Mouse (Mus musculus): ENCODE measurements around the gene Kif16b. TPM values are rescaled to one million over a fixed set of nuclear protein-coding genes. Genes with fewer than 3 reads are reported as not detected.

Kif16b gene
- total and polyA plus RNA-seq, 3 experiments: 10.7 to 32.0 (median 13.0) TPM

DNA sequence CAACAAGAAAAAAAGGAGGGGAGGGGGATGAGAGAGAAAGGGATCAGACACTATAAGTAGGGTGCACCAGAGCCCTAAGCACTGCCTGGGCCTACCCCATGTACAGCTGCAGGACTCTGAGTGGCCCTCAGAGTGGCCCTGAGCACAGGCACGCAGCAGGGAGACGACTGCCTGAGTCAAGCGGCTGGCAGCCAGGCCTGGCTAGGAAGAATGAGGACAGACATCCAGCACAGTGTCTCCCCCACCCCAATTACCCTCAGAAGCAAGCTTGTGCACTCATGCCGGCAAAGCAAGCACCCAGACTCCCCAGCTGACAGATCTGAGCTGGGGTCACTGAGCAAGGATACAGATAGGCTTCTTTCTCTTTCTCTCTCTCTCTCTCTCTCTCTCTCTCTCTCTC is 25.4 kb downstream of the Kif16b start:
- Histone ChIP-seq H3K9me3 (replicated peaks; ENCODE audit: insufficient read depth, low read length) (no peaks in the 10 kb centered on the region), H3K4me1 (ENCODE audit: control insufficient read depth in 1 of 2, insufficient read depth in 2 of 2, low read length in 2 of 2) (no peaks in the 10 kb centered on the region), H3K36me3 (ENCODE audit: control insufficient read depth in 1 of 2, insufficient read depth in 2 of 2, low read length in 2 of 2) (no peaks in the 10 kb centered on the region), H3K27ac (ENCODE audit: control insufficient read depth, low read depth, low read length) (no peak overlapping the region), H3K4me3 (ENCODE audit: control insufficient read depth in 1 of 2, insufficient read depth in 1 of 2, low read depth in 2 of 2, low read length in 2 of 2) (no peak overlapping the region), H3K27me3 (ENCODE audit: control insufficient read depth in 1 of 2, insufficient read depth in 2 of 2, low read length in 2 of 2) (no peaks in the 10 kb centered on the region), H3K79me2 (ENCODE audit: control insufficient read depth, insufficient read depth, low read length, poor library complexity) (no peaks in the 10 kb centered on the region), H3K9ac (ENCODE audit: control insufficient read depth, low read depth, low read length, poor library complexity, severe bottlenecking) (no peak overlapping the region)
- no peak for DNase-seq (ENCODE audit: low read depth, low spot score)
- no peak for TF ChIP-seq TAL1 (IDR thresholded peaks at IDR 0.05; ENCODE audit: low read length)
- TF ChIP-seq KAT2A (conservative IDR thresholded peaks at IDR 0.05; ENCODE audit: low read depth, low read length): no peak
- TF ChIP-seq MAZ (IDR thresholded peaks at IDR 0.05; ENCODE audit: low read depth, low read length): no peak
- no peak for TF ChIP-seq USF2 (IDR thresholded peaks at IDR 0.05; ENCODE audit: borderline replicate concordance in 1 of 2, insufficient read depth in 1 of 2, low read depth in 1 of 2, low read length in 2 of 2)
- no peak for TF ChIP-seq POLR2A (IDR thresholded peaks at IDR 0.05; ENCODE audit: control insufficient read depth in 1 of 2, insufficient read depth in 1 of 2, low read depth in 1 of 2, low read length in 2 of 2, poor library complexity in 1 of 2)
- TF ChIP-seq SMC3 (IDR thresholded peaks at IDR 0.05; ENCODE audit: low read depth, low read length): no peak
- no peak for TF ChIP-seq ELF1 (IDR thresholded peaks at IDR 0.05; ENCODE audit: low read depth, low read length)
- no peak for TF ChIP-seq NELFE (IDR thresholded peaks at IDR 0.05; ENCODE audit: low read depth, low read length)
- TF ChIP-seq ZKSCAN1 (IDR thresholded peaks at IDR 0.05; ENCODE audit: low read depth, low read length): no peak
- TF ChIP-seq MAFK (IDR thresholded peaks at IDR 0.05; ENCODE audit: borderline replicate concordance, low read depth, low read length): no peak

- Histone ChIP-seq H3K4me3 (ENCODE audit: control insufficient read depth in 1 of 2, insufficient read depth in 1 of 2, low read depth in 2 of 2, low read length in 2 of 2) (no peak overlapping the region), H3K79me2 (ENCODE audit: control insufficient read depth, insufficient read depth, low read length, poor library complexity) (no peaks in the 10 kb centered on the region), H3K27ac (ENCODE audit: control insufficient read depth, low read depth, low read length) (no peak overlapping the region), H3K27me3 (ENCODE audit: control insufficient read depth in 1 of 2, insufficient read depth in 2 of 2, low read length in 2 of 2) (no peaks in the 10 kb centered on the region), H3K9ac (ENCODE audit: control insufficient read depth, low read depth, low read length, poor library complexity, severe bottlenecking) (no peak overlapping the region), H3K36me3 (ENCODE audit: control insufficient read depth in 1 of 2, insufficient read depth in 2 of 2, low read length in 2 of 2) (no peaks in the 10 kb centered on the region), H3K4me1 (ENCODE audit: control insufficient read depth in 1 of 2, insufficient read depth in 2 of 2, low read length in 2 of 2) (no peaks in the 10 kb centered on the region), H3K9me3 (replicated peaks; ENCODE audit: insufficient read depth, low read length) (no peaks in the 10 kb centered on the region)
- TF ChIP-seq ZMIZ1 (IDR thresholded peaks at IDR 0.05; ENCODE audit: low read depth, low read length) (no peak), ELF1 (IDR thresholded peaks at IDR 0.05; ENCODE audit: low read depth, low read length) (no peak), MAX (IDR thresholded peaks at IDR 0.05; ENCODE audit: low read length) (no peak), MYC (IDR thresholded peaks at IDR 0.05; ENCODE audit: low read depth, low read length) (no peak), NELFE (IDR thresholded peaks at IDR 0.05; ENCODE audit: low read depth, low read length) (no peak), ZKSCAN1 (IDR thresholded peaks at IDR 0.05; ENCODE audit: low read depth, low read length) (no peak), CHD2 (IDR thresholded peaks at IDR 0.05; ENCODE audit: low read length) (no peak), KAT2A (conservative IDR thresholded peaks at IDR 0.05; ENCODE audit: low read depth, low read length) (no peak), POLR2AphosphoS5 (IDR thresholded peaks at IDR 0.05; ENCODE audit: borderline replicate concordance, low read depth, low read length) (no peak), JUND (IDR thresholded peaks at IDR 0.05; ENCODE audit: low read depth, low read length) (no peak), SIN3A (IDR thresholded peaks at IDR 0.05; ENCODE audit: low read length) (no peak)
- peak; percentile 18 for DNase-seq (ENCODE audit: low read depth, low spot score)
Observed at GRCm38 (mm10) chr2:142874562-142874961, 26.8 kb downstream of the Kif16b start.
